In genomic region chr11:78247727-78248140, GRCm38 (mm10) we compare ENCODE assay signal across 9 mouse cellular contexts. TPM values are rescaled to one million over a fixed set of nuclear protein-coding genes. Genes with fewer than 3 reads are reported as not detected.
DNase-seq lines count a peak whose midpoint lies in the region; ATAC-seq lines count a peak whose summit lies in the region.
"Had no signal": no experiment of that assay in that cellular context is flagged by ENCODE, and none has a peak within 500 bp of the region (broad histone marks: within the 10 kb centered on the region; RNA-seq: fewer than 3 reads in every experiment).

No protein-coding gene starts in this region.

- peaks cover 23% of the 10 kb centered on the region for H3K36me3 ChIP-seq in midbrain, embryonic 12.5 days
- H3K36me3 ChIP-seq in midbrain, embryonic 16.5 days (ENCODE audit: control insufficient read depth, insufficient read depth, low read length): peaks cover 9% of the 10 kb centered on the region; the same call in 1 of the 2 replicates
- H3K36me3 ChIP-seq in stomach, embryonic 14.5 days (ENCODE audit: control insufficient read depth, insufficient read depth, low read length): peaks cover 16% of the 10 kb centered on the region; the same call in 1 of the 2 replicates

- no peak overlapping the region for H3K27ac ChIP-seq in midbrain, embryonic 12.5 days (replicated peaks)
- H3K27ac ChIP-seq in midbrain, embryonic 16.5 days (ENCODE audit: low read length): no peak overlapping the region
- H3K27ac ChIP-seq in stomach, embryonic 14.5 days (ENCODE audit: low read length): peak overlapping the region; percentile 39; the same call in 1 of the 2 replicates

- H3K4me1 ChIP-seq in midbrain, embryonic 12.5 days: peaks cover 31% of the 10 kb centered on the region
- H3K4me1 ChIP-seq in midbrain, embryonic 16.5 days (ENCODE audit: control insufficient read depth, insufficient read depth, low read length): peaks cover 39% of the 10 kb centered on the region
- peaks cover 12% of the 10 kb centered on the region for H3K4me1 ChIP-seq in stomach, embryonic 14.5 days (ENCODE audit: control insufficient read depth, insufficient read depth, low read length)

- 68% methylated on average over 4 of the region's 4 CpGs for WGBS in midbrain, embryonic 12.5 days
- 65% methylated on average over 4 of the region's 4 CpGs for WGBS in midbrain, embryonic 16.5 days
- 63% methylated on average over 4 of the region's 4 CpGs for WGBS in stomach, embryonic 14.5 days

- H3K4me2 ChIP-seq in midbrain, embryonic 12.5 days (replicated peaks): peak overlapping the region; percentile 16; the same call in 1 of the 2 replicates
- no peak overlapping the region for H3K4me2 ChIP-seq in midbrain, embryonic 16.5 days (ENCODE audit: low read length)
- H3K4me2 ChIP-seq in stomach, embryonic 14.5 days (replicated peaks; ENCODE audit: low read depth, low read length): peak overlapping the region; percentile 72; the same call in 1 of the 2 replicates

- no peak for ATAC-seq in midbrain, embryonic 12.5 days (ENCODE audit: low FRiP score, low read depth)
- no peak for ATAC-seq in midbrain, embryonic 16.5 days
- ATAC-seq in stomach, embryonic 14.5 days (ENCODE audit: insufficient number of reproducible peaks, insufficient read depth, low FRiP score, low read depth): no peak

- H3K9me3 ChIP-seq in midbrain, embryonic 12.5 days: no peaks in the 10 kb centered on the region
- no peaks in the 10 kb centered on the region for H3K9me3 ChIP-seq in midbrain, embryonic 16.5 days (replicated peaks; ENCODE audit: control insufficient read depth, low read length, poor library complexity, severe bottlenecking)
- no peaks in the 10 kb centered on the region for H3K9me3 ChIP-seq in stomach, embryonic 14.5 days (ENCODE audit: control insufficient read depth, low read depth, low read length)

- DNase-seq in embryo, embryonic 10 days (ENCODE audit: low spot score): peak; percentile 33
- no peak for DNase-seq in embryo, embryonic 9.5 days (ENCODE audit: extremely low spot score)
- DNase-seq in liver (peak; percentile 21), adipocyte (ENCODE audit: low spot score) (no peak)
- DNase-seq in gastrocnemius, adult 18-20 months (ENCODE audit: low spot score): no peak
- DNase-seq: heart, postnatal 4 days had no signal

- H3K27me3 ChIP-seq in midbrain, embryonic 12.5 days: no peaks in the 10 kb centered on the region
- no peaks in the 10 kb centered on the region for H3K27me3 ChIP-seq in midbrain, embryonic 16.5 days (ENCODE audit: control insufficient read depth, insufficient read depth, low read depth, low read length)
- no peaks in the 10 kb centered on the region for H3K27me3 ChIP-seq in stomach, embryonic 14.5 days (ENCODE audit: control insufficient read depth, insufficient read depth, low read length)

- no peak overlapping the region for H3K4me3 ChIP-seq in midbrain, embryonic 12.5 days
- no peak overlapping the region for H3K4me3 ChIP-seq in midbrain, embryonic 16.5 days (ENCODE audit: low read depth, low read length)
- H3K4me3 ChIP-seq in stomach, embryonic 14.5 days (ENCODE audit: low read depth, low read length): no peak overlapping the region

- no peak overlapping the region for H3K9ac ChIP-seq in midbrain, embryonic 12.5 days (replicated peaks)
- H3K9ac ChIP-seq in midbrain, embryonic 16.5 days (ENCODE audit: low read depth, low read length): no peak overlapping the region
- H3K9ac ChIP-seq in stomach, embryonic 14.5 days (replicated peaks; ENCODE audit: low read depth, low read length): no peak overlapping the region

RNA-seq across cellular contexts. Expression of gene Supt6, which starts 1.9 kb away (rescaled TPM):
- polyA plus RNA-seq in midbrain, embryonic 12.5 days (2016; fragmentation: Nextera tagmentation; extraction: Ambion mirVana): 37.5 and 42.2 TPM in 2 replicates
- polyA plus RNA-seq in midbrain, embryonic 16.5 days (2015; fragmentation: Nextera tagmentation; extraction: Ambion mirVana): 27.5 and 30.7 TPM in 2 replicates
- polyA plus RNA-seq in stomach, embryonic 14.5 days (2014; fragmentation: Nextera tagmentation; extraction: Ambion mirVana): 25.3 and 26.2 TPM in 2 replicates
- total RNA-seq in gastrocnemius, adult 18-20 months (2021): 10 to 100 TPM; 27.8 to 32.3 TPM

RNA-seq across cellular contexts. Expression of gene Sdf2, which starts 2.2 kb away (rescaled TPM):
- polyA plus RNA-seq in midbrain, embryonic 12.5 days (2016; fragmentation: Nextera tagmentation; extraction: Ambion mirVana): 49.1 and 53.8 TPM in 2 replicates
- 89.6 and 92.8 TPM in 2 replicates for polyA plus RNA-seq in midbrain, embryonic 16.5 days (2015; fragmentation: Nextera tagmentation; extraction: Ambion mirVana)
- polyA plus RNA-seq in stomach, embryonic 14.5 days (2014; fragmentation: Nextera tagmentation; extraction: Ambion mirVana): 101 and 102 TPM in 2 replicates
- total RNA-seq in gastrocnemius, adult 18-20 months (2021): 10 to 100 TPM; 40.8 to 44.7 TPM

RNA-seq across cellular contexts. Expression of gene 2610507B11Rik, which starts 13.8 kb away (rescaled TPM):
- polyA plus RNA-seq in midbrain, embryonic 12.5 days (2016; fragmentation: Nextera tagmentation; extraction: Ambion mirVana): 79.0 and 80.0 TPM in 2 replicates
- 50.1 and 58.7 TPM in 2 replicates for polyA plus RNA-seq in midbrain, embryonic 16.5 days (2015; fragmentation: Nextera tagmentation; extraction: Ambion mirVana)
- 98.3 and 98.7 TPM in 2 replicates for polyA plus RNA-seq in stomach, embryonic 14.5 days (2014; fragmentation: Nextera tagmentation; extraction: Ambion mirVana)
- 100 to 1,000 TPM; 200 to 204 TPM for total RNA-seq in gastrocnemius, adult 18-20 months (2021)

RNA-seq across cellular contexts. Expression of gene BC030499, which starts 42.9 kb away (rescaled TPM):
- 0.24 and 0.29 TPM in 2 replicates for polyA plus RNA-seq in midbrain, embryonic 12.5 days (2016; fragmentation: Nextera tagmentation; extraction: Ambion mirVana)
- polyA plus RNA-seq in midbrain, embryonic 16.5 days (2015; fragmentation: Nextera tagmentation; extraction: Ambion mirVana): 0.15 and 0.25 TPM in 2 replicates
- polyA plus RNA-seq in stomach, embryonic 14.5 days (2014; fragmentation: Nextera tagmentation; extraction: Ambion mirVana): 0.17 and 0.32 TPM in 2 replicates
- under 1 TPM; 0.38 to 0.46 TPM for total RNA-seq in gastrocnemius, adult 18-20 months (2021)

RNA-seq across cellular contexts. Expression of gene Spag5, which starts 53.6 kb away (rescaled TPM):
- 47.6 and 51.8 TPM in 2 replicates for polyA plus RNA-seq in midbrain, embryonic 12.5 days (2016; fragmentation: Nextera tagmentation; extraction: Ambion mirVana)
- polyA plus RNA-seq in midbrain, embryonic 16.5 days (2015; fragmentation: Nextera tagmentation; extraction: Ambion mirVana): 4.2 and 6.5 TPM in 2 replicates
- 40.5 and 44.6 TPM in 2 replicates for polyA plus RNA-seq in stomach, embryonic 14.5 days (2014; fragmentation: Nextera tagmentation; extraction: Ambion mirVana)
- 1 to 10 TPM; 2.3 to 2.5 TPM for total RNA-seq in gastrocnemius, adult 18-20 months (2021)

Comparison
In these comparisons a context has a peak if more than half of its experiments do, and no peak if none do; other contexts are left out.
1. DNase-seq: peak in embryo, embryonic 10 days (single experiment) and liver (single experiment); none in embryo, embryonic 9.5 days (single experiment), gastrocnemius, adult 18-20 months (single experiment) and adipocyte (single experiment).